Mouse (Mus musculus) myocyte (in vitro differentiated cells): ENCODE measurements around the gene Tfpt.

Experiments used
- E2F4 ChIP-seq: IDR thresholded peaks from one replicate; pipeline ENCODE4 v1.6.1; 2011; ENCODE audit warnings: mild to moderate bottlenecking, control low read depth, moderate library complexity; ENCODE audit not compliant: insufficient read depth
- MAX ChIP-seq: IDR thresholded peaks from one replicate; pipeline ENCODE4 v1.6.1; 2011; ENCODE audit warnings: low read depth, mild to moderate bottlenecking, control low read depth
- MYOD1 ChIP-seq, 3 experiments: IDR thresholded peaks; one replicate each; pipeline ENCODE4 v1.6.1; 2011; ENCODE audit warnings: control low read depth in 2 of 3, low read depth in 2 of 3, mild to moderate bottlenecking in 2 of 3, moderate library complexity in 1 of 3; ENCODE audit not compliant: insufficient read length in 2 of 3, control insufficient read depth in 1 of 3
- POLR2A ChIP-seq: IDR thresholded peaks from one replicate; pipeline ENCODE4 v1.6.1; 2011; ENCODE audit warnings: low read depth, mild to moderate bottlenecking, control low read depth, moderate library complexity; ENCODE audit not compliant: insufficient read length
- REST ChIP-seq: IDR thresholded peaks from one replicate; pipeline ENCODE4 v1.6.1; 2011; ENCODE audit warnings: mild to moderate bottlenecking, control low read depth, moderate library complexity; ENCODE audit not compliant: insufficient read depth, insufficient read length

GRCm38 (mm10) chr7:3594686-3595085, 35.0 kb downstream of the Tfpt start:
- no peak for TF ChIP-seq E2F4
- no peak for TF ChIP-seq POLR2A
- TF ChIP-seq REST, result no peak
- no peak for TF ChIP-seq MAX
- no peak for TF ChIP-seq MYOD1 (IDR thresholded peaks at IDR 0.05; ENCODE audit: control insufficient read depth in 1 of 3, insufficient read length in 2 of 3, low read depth in 2 of 3)
